Mouse (Mus musculus) embryonic facial prominence, embryonic 15.5 days (tissue): ENCODE results near the gene Tnr. TPM values are rescaled to one million over a fixed set of nuclear protein-coding genes. Genes with fewer than 3 reads are reported as not detected.

ENCODE experiments used
- ATAC-seq: fragments of 200-750 bp; cut with Nextera tagmentation; 2 replicates; pipeline ENCODE4 v1.8.0; 2017; ENCODE audit warnings: low read depth, moderate TSS enrichment; ENCODE audit not compliant: insufficient number of reproducible peaks, low FRiP score, low TSS enrichment
- H3K27ac ChIP-seq: fragments of 300-500 bp; sonication (generic); replicated peaks from 2 replicates; pipeline ENCODE4 v1.5.1; 2015; ENCODE audit warnings: mild to moderate bottlenecking, inconsistent platforms
- H3K27me3 ChIP-seq: fragments of 300-500 bp; sonication (generic); 2 replicates; pipeline ENCODE4 v1.6.1; 2015; ENCODE audit warnings: inconsistent platforms
- H3K36me3 ChIP-seq: fragments of 300-500 bp; sonication (generic); 2 replicates; pipeline ENCODE4 v1.6.1; 2015; ENCODE audit warnings: mild to moderate bottlenecking, inconsistent platforms
- H3K4me1 ChIP-seq: fragments of 300-500 bp; sonication (generic); 2 replicates; pipeline ENCODE4 v1.6.1; 2015; ENCODE audit warnings: inconsistent platforms
- H3K4me2 ChIP-seq: fragments of 300-500 bp; sonication (generic); replicated peaks from 2 replicates; pipeline ENCODE4 v1.6.1; 2015; ENCODE audit warnings: mild to moderate bottlenecking, inconsistent platforms
- H3K4me3 ChIP-seq: fragments of 300-500 bp; sonication (generic); replicated peaks from 2 replicates; pipeline ENCODE4 v1.5.1; 2015; ENCODE audit warnings: mild to moderate bottlenecking, inconsistent platforms
- H3K9ac ChIP-seq: fragments of 300-500 bp; sonication (generic); 2 replicates; pipeline ENCODE4 v1.6.1; 2015; ENCODE audit warnings: inconsistent platforms
- H3K9me3 ChIP-seq: fragments of 300-500 bp; sonication (generic); replicated peaks from 2 replicates; pipeline ENCODE4 v1.6.1; 2016; ENCODE audit warnings: inconsistent platforms
- WGBS: fragments of 180-500 bp; shearing (Covaris S2); methylation state at CpG from one replicate; pipeline ENCODE4 v1.1.7; 2015; 5-methylcytosine and 5-hydroxymethylcytosine counted together
- polyA plus RNA-seq: library from polyadenylated mRNA; unstranded; fragments of >200 nt; fragmentation: Nextera tagmentation; extraction: Ambion mirVana; gene quantifications from 2 replicates; pipeline ENCODE4 v1.2.1, GENCODE M21; 2015

Tnr gene
- polyA plus RNA-seq, 1 experiment from 2014 or later = 0.23 TPM

DNA sequence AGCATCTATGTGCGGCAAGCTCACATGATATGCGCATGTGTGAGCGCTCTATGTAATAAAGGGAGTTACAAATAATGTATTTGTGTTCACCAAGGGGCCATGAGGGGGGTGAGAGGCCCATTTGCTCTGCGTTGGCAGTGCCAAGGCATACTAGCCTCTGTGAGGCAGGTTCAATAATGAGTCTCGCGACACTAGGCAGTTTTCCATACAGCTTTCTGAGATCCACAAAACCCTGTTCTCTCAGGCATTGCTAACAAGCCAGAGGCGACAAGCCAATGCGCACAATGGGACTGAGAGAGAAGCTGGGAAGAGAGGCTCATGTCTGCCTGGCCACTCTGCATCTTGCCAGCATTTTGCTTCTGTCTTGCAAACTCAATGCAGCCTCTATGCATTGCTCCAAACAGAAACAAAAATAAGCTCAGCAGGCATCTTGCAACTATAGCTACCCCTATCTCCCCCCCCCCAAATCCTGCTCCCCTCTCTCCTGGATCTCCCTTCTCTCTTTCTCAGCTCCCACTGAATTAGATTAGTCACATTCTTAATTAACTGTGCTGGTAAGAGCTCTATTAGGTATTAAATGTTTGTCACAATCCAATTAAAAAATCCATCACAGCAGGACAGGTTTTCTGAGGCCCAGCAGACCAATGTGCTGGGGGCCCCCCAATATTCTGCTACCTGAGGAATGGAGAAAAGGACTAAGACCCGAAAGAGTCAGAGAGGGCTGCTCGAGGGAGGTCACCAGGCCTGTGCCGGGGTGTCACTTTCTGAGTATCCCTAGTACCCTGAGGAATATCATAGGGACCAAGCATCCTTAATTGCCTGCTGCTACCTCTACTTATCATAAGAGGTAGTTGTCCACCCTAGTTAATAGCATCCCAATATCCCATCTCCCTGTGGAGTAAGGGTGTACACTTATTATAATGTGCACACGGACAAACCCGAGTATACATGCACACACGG, 70.8 kb downstream of the Tnr start:
- no peaks in the 10 kb centered on the region for H3K36me3 ChIP-seq
- H3K27ac ChIP-seq = no peak overlapping the region
- no peaks in the 10 kb centered on the region for H3K9me3 ChIP-seq
- H3K4me3 ChIP-seq = no peak overlapping the region
- ATAC-seq = no peak
- 83% methylated on average over 14 of the region's 14 CpGs for WGBS
- no peak overlapping the region for H3K4me2 ChIP-seq
- H3K4me1 ChIP-seq = no peaks in the 10 kb centered on the region
- no peak overlapping the region for H3K9ac ChIP-seq
- H3K27me3 ChIP-seq = no peaks in the 10 kb centered on the region

DNA sequence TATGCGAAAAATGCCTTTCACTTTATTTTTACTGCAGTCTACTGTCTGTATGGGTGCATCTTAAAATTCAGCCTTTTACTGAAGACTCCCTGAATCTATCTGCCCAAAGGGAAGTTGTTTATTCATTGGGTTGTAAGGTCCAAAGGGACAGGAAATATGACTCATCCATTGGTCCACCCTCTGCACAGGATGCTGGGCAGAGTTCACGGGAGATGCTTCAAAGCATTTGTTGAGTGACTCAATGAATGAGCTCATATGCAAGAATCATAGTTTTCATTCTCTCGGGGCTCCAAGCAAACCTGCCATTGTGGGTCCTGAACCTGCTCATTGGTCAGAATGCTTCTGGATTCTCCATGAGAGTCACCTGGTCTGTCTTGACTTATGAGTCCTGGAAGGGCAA, 72.2 kb downstream of the Tnr start:
- no peaks in the 10 kb centered on the region for H3K9me3 ChIP-seq
- no peak overlapping the region for H3K4me2 ChIP-seq
- 75% methylated on average over 3 of the region's 3 CpGs for WGBS
- no peaks in the 10 kb centered on the region for H3K4me1 ChIP-seq
- no peak overlapping the region for H3K4me3 ChIP-seq
- no peaks in the 10 kb centered on the region for H3K36me3 ChIP-seq
- no peaks in the 10 kb centered on the region for H3K27me3 ChIP-seq
- H3K9ac ChIP-seq = no peak overlapping the region
- no peak for ATAC-seq
- H3K27ac ChIP-seq = no peak overlapping the region

DNA sequence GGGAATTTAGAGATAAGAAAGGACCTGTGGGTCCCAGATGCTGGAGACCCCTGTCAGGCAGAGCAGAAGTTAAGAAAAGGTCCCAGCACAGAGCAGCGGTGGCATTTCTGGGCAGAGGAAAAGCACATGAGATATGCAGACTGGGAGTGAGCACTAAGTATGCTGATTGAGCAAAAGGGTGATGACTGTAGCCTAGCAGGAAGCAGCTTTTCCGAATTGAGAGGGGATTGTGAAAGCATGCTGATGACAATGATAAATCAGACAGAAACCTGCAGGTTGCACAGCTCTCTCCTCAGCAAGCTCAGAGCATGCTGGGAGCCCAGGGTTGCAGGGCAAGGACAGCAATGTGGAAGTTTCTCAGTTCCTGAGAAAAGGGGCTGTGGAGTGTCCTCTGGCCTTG, 73.1 kb downstream of the Tnr start:
- H3K27me3 ChIP-seq = no peaks in the 10 kb centered on the region
- 47% methylated on average over 2 of the region's 2 CpGs for WGBS
- no peak for ATAC-seq
- H3K4me3 ChIP-seq = no peak overlapping the region
- no peak overlapping the region for H3K4me2 ChIP-seq
- no peak overlapping the region for H3K9ac ChIP-seq
- no peaks in the 10 kb centered on the region for H3K4me1 ChIP-seq
- H3K36me3 ChIP-seq = no peaks in the 10 kb centered on the region
- H3K9me3 ChIP-seq = no peaks in the 10 kb centered on the region
- no peak overlapping the region for H3K27ac ChIP-seq

DNA sequence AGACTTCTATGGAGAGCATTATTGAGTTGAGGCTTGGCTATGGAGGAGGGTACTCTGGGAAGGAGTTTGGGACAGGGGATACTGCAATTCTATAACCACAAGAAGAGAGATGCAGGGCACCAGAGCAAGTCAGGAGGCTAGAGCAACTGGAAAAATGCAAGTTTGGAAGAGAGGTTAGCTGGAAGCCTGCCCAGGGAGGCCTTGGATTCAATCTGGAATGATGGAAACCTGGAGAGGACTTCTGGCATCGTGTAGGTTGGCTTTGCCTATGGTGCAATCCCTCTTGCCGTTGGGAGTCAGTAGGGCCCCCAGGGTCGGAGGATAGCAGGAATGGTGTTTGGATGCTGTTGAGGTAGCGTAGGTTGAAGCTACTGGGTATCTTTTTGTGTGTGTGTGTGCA, 90.0 kb downstream of the Tnr start:
- no peak overlapping the region for H3K4me2 ChIP-seq
- 83% methylated on average over 4 of the region's 4 CpGs for WGBS
- ATAC-seq = no peak

DNA sequence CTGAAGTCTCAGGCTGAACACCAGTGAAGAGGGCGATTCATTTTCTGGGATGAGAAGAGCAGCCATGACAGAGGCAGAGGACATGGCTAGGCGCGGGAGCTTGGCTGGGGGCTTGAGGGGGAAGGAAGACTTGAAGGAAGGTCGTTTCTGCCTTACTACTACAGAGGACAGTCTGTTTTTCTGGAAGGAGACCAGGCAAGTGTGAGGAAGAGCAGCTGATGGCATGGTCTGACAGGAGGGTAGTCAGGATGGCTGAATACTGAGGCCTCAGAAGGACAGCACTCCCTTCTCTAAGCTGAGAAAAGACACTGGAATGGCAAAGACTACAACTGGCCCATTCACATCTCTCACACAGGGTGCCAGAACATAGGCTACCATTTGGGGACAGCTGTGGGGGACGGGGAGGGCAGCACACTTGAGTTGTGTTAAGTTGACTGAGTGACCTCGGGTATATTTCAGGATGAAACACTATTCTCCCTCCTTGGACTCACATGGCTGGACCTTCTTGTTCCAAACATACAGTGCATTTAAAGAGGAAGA, 90.6 kb downstream of the Tnr start:
- Histone ChIP-seq H3K27me3 (no peaks in the 10 kb centered on the region), H3K27ac (no peak overlapping the region), H3K9me3 (no peaks in the 10 kb centered on the region), H3K4me1 (no peaks in the 10 kb centered on the region), H3K36me3 (no peaks in the 10 kb centered on the region), H3K4me3 (no peak overlapping the region), H3K4me2 (no peak overlapping the region), H3K9ac (no peak overlapping the region)
- no peak for ATAC-seq
- WGBS = 73% methylated on average over 6 of the region's 6 CpGs

More for the DNA sequence above, 90.0 kb downstream of the Tnr start:
- no peaks in the 10 kb centered on the region for H3K27me3 ChIP-seq
- H3K4me1 ChIP-seq = no peaks in the 10 kb centered on the region
- no peak overlapping the region for H3K4me3 ChIP-seq
- no peak overlapping the region for H3K27ac ChIP-seq
- no peaks in the 10 kb centered on the region for H3K36me3 ChIP-seq
- no peak overlapping the region for H3K9ac ChIP-seq
- no peaks in the 10 kb centered on the region for H3K9me3 ChIP-seq

DNA sequence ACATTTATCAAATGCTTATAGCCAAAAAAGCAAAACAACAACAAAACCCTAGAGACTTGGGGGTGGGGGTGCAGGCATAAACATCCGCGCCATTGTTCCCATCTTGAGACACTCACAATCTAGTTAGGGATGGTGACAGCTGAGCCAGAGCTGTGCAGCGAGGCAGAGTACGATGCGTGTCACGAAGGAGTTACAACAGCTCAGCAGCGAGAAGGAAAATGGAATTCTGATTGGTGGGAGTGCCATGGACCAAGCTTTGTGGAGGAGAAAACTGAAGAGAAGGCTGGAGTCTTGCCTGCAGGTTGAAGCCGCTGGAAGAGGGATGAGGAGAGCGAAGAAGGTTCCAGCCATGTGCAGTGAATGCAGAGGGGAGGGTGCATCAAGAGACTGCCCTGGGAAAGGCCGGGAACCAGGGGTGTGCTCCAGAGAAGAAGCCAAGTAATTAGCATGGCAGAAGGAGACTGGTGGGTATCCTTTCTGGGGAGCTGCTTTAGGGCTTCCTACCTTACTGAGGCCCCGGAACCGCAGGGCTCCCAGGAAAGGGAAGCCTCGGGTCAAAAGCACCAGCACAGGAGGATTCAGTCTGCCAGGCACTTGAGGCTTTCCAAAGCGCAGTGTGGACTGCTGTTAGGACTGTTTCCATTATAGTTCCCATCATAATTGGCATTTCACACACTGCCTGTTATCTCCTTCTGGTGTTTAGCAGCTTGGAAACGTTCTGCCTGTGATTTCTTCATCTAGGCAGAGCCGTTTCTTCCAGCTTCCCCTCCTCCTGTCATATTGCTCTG, 91.3 kb downstream of the Tnr start:
- WGBS = 54% methylated on average over 16 of the region's 16 CpGs
- Histone ChIP-seq H3K4me2 (no peak overlapping the region), H3K36me3 (no peaks in the 10 kb centered on the region), H3K9me3 (no peaks in the 10 kb centered on the region), H3K27ac (no peak overlapping the region), H3K9ac (no peak overlapping the region), H3K27me3 (no peaks in the 10 kb centered on the region), H3K4me3 (no peak overlapping the region), H3K4me1 (no peaks in the 10 kb centered on the region)
- ATAC-seq = no peak

DNA sequence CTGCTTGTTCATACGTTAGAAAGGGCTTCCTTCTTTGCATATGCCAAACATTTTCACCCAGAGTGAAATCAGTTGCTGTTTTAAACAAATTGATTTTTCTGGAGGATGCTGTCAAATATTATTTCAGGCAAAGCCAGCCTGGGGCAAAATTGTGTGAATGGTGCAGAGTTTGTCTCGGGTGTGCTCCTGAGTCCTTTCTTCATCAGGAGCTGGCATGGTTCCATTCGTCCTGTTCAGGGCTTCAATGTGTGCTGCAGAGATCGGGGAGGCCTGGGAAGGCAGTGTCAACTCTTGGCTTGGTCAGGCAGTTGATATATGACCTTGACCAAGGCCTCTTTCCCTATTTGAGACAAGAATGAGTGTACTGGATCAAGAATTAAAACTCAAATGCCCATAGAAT, 92.1 kb downstream of the Tnr start:
- Histone ChIP-seq H3K4me2 (no peak overlapping the region), H3K9ac (no peak overlapping the region), H3K27me3 (no peaks in the 10 kb centered on the region), H3K4me3 (no peak overlapping the region), H3K4me1 (no peaks in the 10 kb centered on the region), H3K9me3 (no peaks in the 10 kb centered on the region), H3K27ac (no peak overlapping the region), H3K36me3 (no peaks in the 10 kb centered on the region)
- 45% methylated on average over 4 of the region's 4 CpGs for WGBS
- no peak for ATAC-seq

DNA sequence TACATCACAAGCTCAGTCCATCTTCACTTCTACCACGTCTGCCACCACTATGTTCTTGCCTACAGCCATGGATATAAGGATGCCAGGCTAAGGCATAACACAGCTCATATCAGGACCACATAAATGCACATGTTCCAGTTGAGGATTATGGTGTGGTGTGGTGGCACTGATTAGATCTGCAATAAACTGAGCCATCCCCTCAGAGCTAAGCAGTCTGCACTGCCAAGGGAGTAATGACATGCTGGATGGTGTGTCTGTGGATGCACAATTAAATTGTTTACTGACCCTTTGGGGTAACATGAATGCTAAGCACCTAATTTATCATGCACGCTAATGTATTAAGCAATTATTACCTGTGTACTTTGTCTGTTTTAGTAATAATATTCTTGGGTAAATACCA, 95.6 kb downstream of the Tnr start:
- no peak for ATAC-seq
- Histone ChIP-seq H3K9me3 (no peaks in the 10 kb centered on the region), H3K27ac (no peak overlapping the region), H3K4me1 (no peaks in the 10 kb centered on the region), H3K4me2 (no peak overlapping the region), H3K27me3 (no peaks in the 10 kb centered on the region), H3K4me3 (no peak overlapping the region), H3K9ac (no peak overlapping the region), H3K36me3 (no peaks in the 10 kb centered on the region)
- WGBS = 79% methylated on average over 2 of the region's 2 CpGs

DNA sequence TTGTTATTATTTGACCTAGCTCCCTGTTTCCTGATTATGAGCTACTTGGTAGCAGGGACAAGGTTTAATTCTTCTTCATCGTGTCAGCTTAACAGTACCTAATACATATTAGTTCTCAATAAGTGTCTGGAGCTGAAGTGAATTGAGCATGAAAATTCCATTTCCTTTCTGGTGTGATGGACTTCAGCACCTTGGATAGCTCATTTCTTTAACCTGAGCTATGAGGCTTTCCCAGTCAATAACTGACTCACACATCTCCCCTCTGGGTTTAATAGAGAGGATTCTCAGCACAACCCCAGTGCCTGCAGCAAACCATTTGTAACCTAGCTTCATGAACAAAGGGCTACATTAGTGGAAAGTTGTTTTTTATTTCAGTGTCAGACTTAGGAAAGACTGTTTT, 97.8 kb downstream of the Tnr start:
- H3K9me3 ChIP-seq = no peaks in the 10 kb centered on the region
- no peak overlapping the region for H3K9ac ChIP-seq
- H3K4me1 ChIP-seq = no peaks in the 10 kb centered on the region
- H3K4me2 ChIP-seq = no peak overlapping the region
- no peak overlapping the region for H3K4me3 ChIP-seq
- no peaks in the 10 kb centered on the region for H3K27me3 ChIP-seq
- 51% methylated on average over 1 of the region's 1 CpGs for WGBS
- H3K27ac ChIP-seq = no peak overlapping the region
- H3K36me3 ChIP-seq = no peaks in the 10 kb centered on the region
- no peak for ATAC-seq

DNA sequence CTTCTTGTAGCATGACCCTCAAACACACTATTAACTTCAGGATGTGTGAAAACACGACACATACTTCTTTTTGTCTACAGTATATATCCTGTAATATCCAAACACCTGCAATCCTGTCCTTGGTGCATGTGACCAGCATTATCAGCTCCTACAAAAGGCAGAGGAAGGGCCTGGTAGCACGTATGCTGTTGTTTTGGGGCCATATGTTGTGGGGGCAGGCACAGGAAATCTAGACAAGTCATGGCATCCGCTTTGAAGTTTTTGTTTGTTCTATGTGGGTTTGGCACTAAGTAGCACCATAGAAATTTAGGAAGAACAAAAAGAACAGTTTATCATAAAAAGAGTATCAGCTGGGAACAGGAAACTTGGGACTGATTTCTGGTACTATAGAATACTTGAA, 105.5 kb downstream of the Tnr start:
- WGBS = 58% methylated on average over 3 of the region's 3 CpGs
- ATAC-seq = no peak

DNA sequence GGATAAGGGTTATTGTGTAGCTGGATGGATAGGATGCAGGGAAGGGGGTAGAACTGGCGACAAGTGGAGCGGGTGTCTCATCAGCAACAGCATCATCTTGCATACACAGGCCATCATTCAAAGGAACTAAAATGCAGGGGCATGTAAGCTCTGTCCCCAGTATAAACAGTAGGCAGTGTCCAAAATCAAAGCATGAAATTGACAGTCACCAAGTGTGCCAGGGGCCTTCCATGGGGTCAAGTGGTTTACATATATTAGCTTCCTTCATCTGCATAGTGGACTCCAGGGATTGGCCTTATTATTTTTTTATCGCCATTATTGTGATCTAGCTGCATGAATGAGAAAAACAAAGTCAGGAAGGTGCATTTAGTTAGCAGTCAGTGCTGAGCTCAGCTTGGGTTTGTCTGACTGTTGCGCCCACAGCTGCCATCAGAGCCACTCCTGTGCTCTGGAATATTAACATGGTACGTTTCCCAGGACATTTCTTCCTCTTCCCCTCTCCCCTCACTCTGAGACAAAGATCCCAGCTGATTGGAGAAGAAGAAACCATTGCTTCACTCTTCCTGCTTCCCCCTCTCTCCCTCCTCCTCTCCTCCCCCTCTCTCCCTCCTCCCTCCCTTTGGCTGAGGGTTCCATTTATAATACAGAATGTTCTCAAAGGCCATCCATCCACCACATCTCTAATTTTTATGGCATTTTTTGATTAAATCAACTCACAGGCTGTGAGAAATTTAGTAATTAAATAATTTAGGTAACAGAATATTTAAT, 106.4 kb downstream of the Tnr start:
- Histone ChIP-seq H3K4me2 (no peak overlapping the region), H3K27ac (no peak overlapping the region), H3K9me3 (no peaks in the 10 kb centered on the region), H3K27me3 (no peaks in the 10 kb centered on the region), H3K9ac (no peak overlapping the region), H3K4me1 (no peaks in the 10 kb centered on the region), H3K4me3 (no peak overlapping the region), H3K36me3 (no peaks in the 10 kb centered on the region)
- WGBS = 77% methylated on average over 5 of the region's 5 CpGs
- no peak for ATAC-seq

More for the DNA sequence above, 105.5 kb downstream of the Tnr start:
- H3K9ac ChIP-seq = no peak overlapping the region
- H3K36me3 ChIP-seq = no peaks in the 10 kb centered on the region
- no peaks in the 10 kb centered on the region for H3K27me3 ChIP-seq
- no peak overlapping the region for H3K27ac ChIP-seq
- H3K4me3 ChIP-seq = no peak overlapping the region
- no peaks in the 10 kb centered on the region for H3K4me1 ChIP-seq
- H3K9me3 ChIP-seq = no peaks in the 10 kb centered on the region
- H3K4me2 ChIP-seq = no peak overlapping the region
